Mouse (Mus musculus) G1E (cell line): ENCODE data around the gene Ifnlr1. TPM values are rescaled to one million over a fixed set of nuclear protein-coding genes. Genes with fewer than 3 reads are reported as not detected.
"Not testable (repeated sequence)": the region's sequence is repeated elsewhere in the genome, so short reads cannot be mapped to it uniquely, and the experiment has no call there.

Source experiments
- ATAC-seq: 2 replicates; pipeline ENCODE4 v1.8.0; 2016; ENCODE audit warnings: mild to moderate bottlenecking; ENCODE audit not compliant: insufficient number of reproducible peaks, poor library complexity, low FRiP score, severe bottlenecking; ENCODE audit errors: extremely low read depth
- DNase-seq: peaks from one replicate; pipeline ENCODE4 v3.0.0; 2012; ENCODE audit warnings: low spot score
- H3K27me3 ChIP-seq: 2 replicates; pipeline ENCODE4 v1.6.1; 2012; ENCODE audit warnings: mild to moderate bottlenecking, low read length, inconsistent platforms; ENCODE audit not compliant: insufficient read depth
- H3K36me3 ChIP-seq: replicated peaks from 2 replicates; pipeline ENCODE3; 2012; ENCODE audit warnings: mild to moderate bottlenecking, inconsistent platforms
- H3K4me1 ChIP-seq: 2 replicates; pipeline ENCODE4 v1.6.1; 2012; ENCODE audit warnings: low read depth, low read length, inconsistent platforms, mixed read lengths; ENCODE audit not compliant: insufficient read depth
- H3K4me3 ChIP-seq: 2 replicates; pipeline ENCODE4 v1.5.1; 2012; ENCODE audit warnings: low read depth, mild to moderate bottlenecking, inconsistent platforms, low read length, moderate library complexity, mixed read lengths
- H3K9me3 ChIP-seq: replicated peaks from 2 replicates; pipeline ENCODE4 v1.6.1; 2012; ENCODE audit warnings: inconsistent platforms
- CTCF ChIP-seq: IDR thresholded peaks from 2 replicates; pipeline ENCODE4 v1.5.1; 2012; ENCODE audit warnings: low read depth, low read length, inconsistent platforms, mixed read lengths
- GATA1 ChIP-seq: IDR thresholded peaks from 2 replicates; pipeline ENCODE4 v1.6.1; 2012; ENCODE audit warnings: borderline replicate concordance, low read length, inconsistent platforms, mixed read lengths
- GATA2 ChIP-seq: IDR thresholded peaks from 2 replicates; pipeline ENCODE4 v1.6.1; 2012; ENCODE audit warnings: low read depth, low read length, inconsistent platforms, borderline replicate concordance
- POLR2AphosphoS5 ChIP-seq: IDR thresholded peaks from 2 replicates; pipeline ENCODE4 v1.6.1; 2012; ENCODE audit warnings: low read depth, low read length, inconsistent platforms; ENCODE audit not compliant: insufficient replicate concordance
- TAL1 ChIP-seq: conservative IDR thresholded peaks from 2 replicates; pipeline ENCODE4 v1.6.1; 2012; ENCODE audit warnings: low read depth, low read length, inconsistent platforms, mixed read lengths
- polyA plus RNA-seq: library from polyadenylated mRNA; stranded (reverse); fragments of >175 nt; gene quantifications from 2 replicates; pipeline ENCODE4 v1.2.3, GENCODE M21; 2012
- total RNA-seq, 2 experiments: library from RNA; stranded (forward) in 1 of 2; stranded (reverse) in 1 of 2; fragments of 200-1000 nt in 1 of 2; fragments of >200 nt in 1 of 2; fragmentation: Nextera tagmentation in 1 of 2; gene quantifications; 2 replicates each; pipeline ENCODE4 v1.2.3; 2014 to 2017

Gene Ifnlr1
- total and polyA plus RNA-seq, 3 experiments = under 0.01 TPM; not detected in 2

DNA sequence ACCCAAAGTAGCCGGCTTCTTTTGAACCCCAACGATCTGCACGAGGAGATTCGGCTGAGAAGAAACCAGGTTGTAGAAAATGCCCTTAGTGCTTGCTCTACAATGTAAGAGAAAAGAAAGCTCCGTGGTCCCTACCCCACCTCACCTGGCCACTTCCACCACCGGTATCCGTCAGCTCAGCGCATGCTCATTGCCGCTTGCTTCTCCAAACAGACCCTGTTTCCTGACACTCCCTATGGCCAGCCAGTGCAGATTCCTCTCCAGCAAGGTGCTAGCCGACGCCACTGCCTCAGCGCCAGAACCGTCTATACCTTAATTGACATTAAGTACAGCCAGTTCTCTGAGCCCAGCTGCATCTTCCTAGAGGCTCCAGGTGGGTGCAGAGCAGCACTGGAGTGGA is 17.4 kb downstream of the Ifnlr1 start:
- H3K27me3 ChIP-seq = peaks cover 2% of the 10 kb centered on the region; the same call in 1 of the 2 replicates
- TF ChIP-seq POLR2AphosphoS5 = no peak
- TF ChIP-seq GATA2 = no peak
- no peaks in the 10 kb centered on the region for H3K9me3 ChIP-seq
- no peaks in the 10 kb centered on the region for H3K36me3 ChIP-seq
- DNase-seq = no peak
- ATAC-seq = no peak
- no peak overlapping the region for H3K4me3 ChIP-seq
- H3K4me1 ChIP-seq = no peaks in the 10 kb centered on the region

DNA sequence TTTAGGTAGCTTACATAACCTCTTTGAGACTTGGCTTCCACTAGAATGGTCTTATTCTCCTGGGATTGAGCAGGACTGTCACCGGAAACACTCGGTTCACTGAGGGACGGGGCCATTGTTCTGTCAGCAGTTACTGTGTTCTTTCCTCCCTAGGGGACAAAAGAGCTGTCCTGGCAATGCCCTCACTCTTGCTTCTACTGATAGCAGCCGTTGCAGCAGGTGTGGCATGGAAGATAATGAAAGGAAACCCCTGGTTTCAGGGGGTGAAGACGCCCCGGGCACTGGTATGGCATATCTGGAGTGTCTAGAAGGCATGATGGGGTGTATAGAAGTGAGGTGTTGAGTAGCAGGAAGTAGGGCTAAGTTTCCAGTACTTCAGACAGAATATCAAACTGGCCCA is 17.9 kb downstream of the Ifnlr1 start:
- no peak for ATAC-seq
- no peak overlapping the region for H3K4me3 ChIP-seq
- peaks cover 2% of the 10 kb centered on the region; the same call in 1 of the 2 replicates for H3K27me3 ChIP-seq
- H3K4me1 ChIP-seq = no peaks in the 10 kb centered on the region
- no peaks in the 10 kb centered on the region for H3K9me3 ChIP-seq
- DNase-seq = no peak
- TF ChIP-seq POLR2AphosphoS5 (no peak), TAL1 (no peak), GATA2 (no peak), GATA1 (no peak), CTCF (no peak)
- H3K36me3 ChIP-seq = no peaks in the 10 kb centered on the region

DNA sequence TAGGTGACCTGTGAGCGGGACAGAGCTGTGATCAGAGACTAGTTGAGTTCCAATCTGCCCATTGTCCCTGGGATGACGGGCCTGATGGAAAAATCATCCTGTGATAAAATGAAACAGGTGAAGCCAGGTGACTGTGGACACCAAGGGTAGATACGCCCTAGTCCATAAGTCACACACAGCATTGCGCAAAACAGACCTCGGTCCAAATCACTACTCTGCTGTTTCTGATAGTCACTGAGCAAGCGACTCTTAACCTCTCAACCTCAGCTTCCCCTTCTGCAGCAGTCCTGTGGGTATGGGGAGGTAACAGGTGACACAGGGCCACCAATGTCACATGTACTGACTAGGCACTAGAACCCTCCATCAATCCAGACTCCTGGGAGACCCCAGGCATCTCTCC is 20.0 kb downstream of the Ifnlr1 start:
- peaks cover 2% of the 10 kb centered on the region; the same call in 1 of the 2 replicates for H3K27me3 ChIP-seq
- no peak overlapping the region for H3K4me3 ChIP-seq
- no peaks in the 10 kb centered on the region for H3K36me3 ChIP-seq
- no peaks in the 10 kb centered on the region for H3K4me1 ChIP-seq
- ATAC-seq (no peak), DNase-seq (no peak)
- no peak for TF ChIP-seq GATA1
- TF ChIP-seq GATA2 = no peak
- TF ChIP-seq CTCF = no peak
- TF ChIP-seq POLR2AphosphoS5 = no peak
- no peak for TF ChIP-seq TAL1
- H3K9me3 ChIP-seq = no peaks in the 10 kb centered on the region

DNA sequence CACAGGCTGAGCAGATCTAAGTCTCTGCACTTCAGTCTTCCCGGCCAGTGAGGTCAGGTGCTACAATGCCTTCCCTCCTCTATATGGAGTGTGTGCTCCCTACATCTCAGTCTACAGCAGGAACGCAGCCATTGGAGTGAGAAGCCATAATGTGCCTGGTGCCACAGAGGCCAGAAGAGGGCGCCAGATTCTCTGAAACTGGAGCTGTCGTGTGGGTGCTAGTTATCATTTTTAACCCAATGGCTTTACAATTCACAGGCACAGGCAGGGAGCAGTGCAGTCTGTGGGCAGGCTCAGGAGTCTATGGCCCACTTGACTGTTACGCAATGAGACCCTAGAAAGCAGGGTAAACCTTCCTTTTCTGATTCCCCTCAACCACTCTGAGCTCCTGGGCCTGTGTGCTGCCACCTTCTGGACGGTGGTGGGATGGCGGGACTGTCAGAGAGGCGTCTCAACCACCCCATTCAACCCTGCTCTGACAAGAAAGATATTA is 23.0 kb downstream of the Ifnlr1 start:
- no peak overlapping the region for H3K4me3 ChIP-seq
- peak; percentile 57 for TF ChIP-seq CTCF
- no peak for TF ChIP-seq GATA1

DNA sequence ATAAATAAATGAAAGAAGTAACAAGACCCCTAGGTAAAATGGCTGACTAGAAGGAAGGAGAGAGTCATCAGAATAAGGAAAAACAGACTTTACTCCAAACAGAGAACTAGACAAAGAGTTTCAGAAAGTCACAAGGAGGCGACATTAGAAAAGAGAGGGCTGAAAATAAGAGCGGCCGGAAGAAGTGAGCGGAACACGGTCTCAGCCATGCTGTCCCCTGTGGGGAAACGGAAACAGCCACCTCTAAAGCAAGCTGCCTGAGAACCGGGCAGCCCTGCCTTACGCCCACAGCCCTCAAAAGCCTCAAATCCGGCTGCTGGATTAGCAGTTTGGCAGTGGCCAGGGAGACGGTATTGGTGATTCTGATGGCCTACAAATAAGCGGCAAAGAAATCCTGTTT is 23.5 kb downstream of the Ifnlr1 start:
- DNase-seq = no peak
- ATAC-seq = no peak

More for the DNA sequence above, 23.0 kb downstream of the Ifnlr1 start:
- H3K27me3 ChIP-seq = peaks cover 2% of the 10 kb centered on the region; the same call in 1 of the 2 replicates
- no peaks in the 10 kb centered on the region for H3K4me1 ChIP-seq
- H3K36me3 ChIP-seq = no peaks in the 10 kb centered on the region
- no peaks in the 10 kb centered on the region for H3K9me3 ChIP-seq
- DNase-seq (peak; percentile 36), ATAC-seq (peak; percentile 22; the same call in 1 of the 2 replicates)

DNA sequence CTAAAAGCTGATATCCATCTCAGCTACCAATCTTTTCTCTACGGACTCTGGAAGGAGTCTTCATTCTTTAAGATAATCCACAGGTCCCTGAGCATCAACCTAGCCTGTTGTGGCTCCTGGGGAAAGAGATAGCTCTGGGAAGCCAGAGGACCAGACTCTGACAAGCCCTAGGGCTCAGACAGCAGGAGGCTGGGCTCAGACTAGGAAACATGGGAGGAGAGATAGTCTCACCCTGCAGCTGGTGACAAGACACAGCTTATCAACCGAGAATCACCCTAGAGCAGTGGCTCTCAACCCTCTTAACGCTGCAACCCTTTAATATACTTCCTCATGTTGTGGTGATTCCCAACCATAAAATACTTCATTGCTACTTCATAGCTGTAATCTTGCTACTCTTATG is 24.3 kb downstream of the Ifnlr1 start:
- Histone ChIP-seq H3K4me1 (no peaks in the 10 kb centered on the region), H3K9me3 (no peaks in the 10 kb centered on the region), H3K36me3 (no peaks in the 10 kb centered on the region), H3K4me3 (no peak overlapping the region), H3K27me3 (0 out of 2 replicates have a peak, but pooled peaks cover 2% of the 10 kb centered on the region)
- DNase-seq = no peak
- TF ChIP-seq POLR2AphosphoS5 = no peak
- TF ChIP-seq CTCF = no peak
- TF ChIP-seq TAL1 = no peak
- ATAC-seq = no peak

More for the DNA sequence above, 23.5 kb downstream of the Ifnlr1 start:
- Histone ChIP-seq H3K36me3 (no peaks in the 10 kb centered on the region), H3K9me3 (no peaks in the 10 kb centered on the region), H3K4me3 (no peak overlapping the region), H3K27me3 (0 out of 2 replicates have a peak, but pooled peaks cover 2% of the 10 kb centered on the region), H3K4me1 (no peaks in the 10 kb centered on the region)
- TF ChIP-seq CTCF (no peak), POLR2AphosphoS5 (no peak), TAL1 (no peak), GATA1 (no peak), GATA2 (no peak)

DNA sequence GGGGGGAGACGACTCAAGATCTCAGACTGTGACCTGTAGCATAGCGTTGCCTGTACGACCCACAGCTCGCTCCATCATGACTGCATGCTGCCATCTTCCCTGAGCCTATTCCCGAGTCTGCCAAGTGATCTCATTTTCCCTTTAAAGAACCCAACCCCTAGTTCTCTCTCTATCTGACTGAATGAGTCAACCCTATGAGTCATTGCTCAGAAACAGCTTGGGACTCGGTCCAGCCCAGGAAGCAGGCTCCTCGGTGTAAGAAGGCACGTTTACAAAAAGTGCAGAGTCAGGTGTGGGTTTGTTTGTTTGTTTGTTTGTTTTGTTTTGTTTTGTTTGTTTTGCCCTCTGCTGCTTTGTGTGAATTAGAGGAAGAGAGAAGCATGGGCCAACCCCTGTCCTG is 28.7 kb downstream of the Ifnlr1 start:
- no peak for TF ChIP-seq GATA2
- no peak for TF ChIP-seq TAL1
- no peak for TF ChIP-seq CTCF
- no peak for TF ChIP-seq POLR2AphosphoS5
- TF ChIP-seq GATA1 = no peak
- ATAC-seq = no peak
- H3K36me3 ChIP-seq = no peaks in the 10 kb centered on the region
- 0 out of 2 replicates have a peak, but pooled peaks cover 7% of the 10 kb centered on the region for H3K27me3 ChIP-seq
- no peak for DNase-seq
- no peaks in the 10 kb centered on the region for H3K4me1 ChIP-seq
- no peak overlapping the region for H3K4me3 ChIP-seq
- no peaks in the 10 kb centered on the region for H3K9me3 ChIP-seq

DNA sequence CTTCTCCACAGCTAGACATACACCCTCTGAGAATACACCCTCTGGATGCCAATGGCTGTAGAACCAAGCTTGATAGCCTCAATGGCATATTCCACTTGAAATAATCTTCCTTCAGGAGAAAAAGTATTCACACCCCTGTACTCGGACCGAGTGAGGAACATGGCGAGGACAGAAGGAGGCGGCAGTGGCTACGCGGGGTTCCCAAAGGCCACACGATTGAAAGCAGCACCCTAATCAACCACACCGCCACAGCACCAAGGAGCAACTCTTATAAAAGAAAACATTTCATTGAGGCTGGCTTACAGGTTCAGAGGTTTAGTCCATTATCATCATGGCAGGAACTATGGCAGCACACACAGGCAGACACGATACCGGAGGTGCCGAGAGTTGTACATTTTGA is 30.4 kb downstream of the Ifnlr1 start:
- not testable (repeated sequence) for DNase-seq, H3K36me3 ChIP-seq, H3K9me3 ChIP-seq, ATAC-seq, H3K4me1 ChIP-seq, H3K4me3 ChIP-seq, H3K27me3 ChIP-seq
